7 mouse cellular contexts compared by ENCODE assay signal in genomic region chr1:34076701-34077421, GRCm38 (mm10).
A peak's percentile ranks its signal among the peaks of the same experiment; 100 is the strongest.
DNase-seq lines count a peak whose midpoint lies in the region; ATAC-seq and TF ChIP-seq lines count a peak whose summit lies in the region.

No protein-coding gene starts in this region.

- H3K4me2 ChIP-seq in neural tube, embryonic 12.5 days (replicated peaks) = peak overlapping the region; percentile 38
- H3K4me2 ChIP-seq in forebrain, embryonic 16.5 days (ENCODE audit: low read length) = no peak overlapping the region
- peak overlapping the region; percentile 54 for H3K4me2 ChIP-seq in liver, postnatal 0 days (ENCODE audit: low read depth, low read length)

- TF ChIP-seq CTCF in liver, postnatal 0 days (IDR thresholded peaks at IDR 0.05; ENCODE audit: low read depth) = no peak

- H3K4me3 ChIP-seq in neural tube, embryonic 12.5 days = no peak overlapping the region
- H3K4me3 ChIP-seq in forebrain, embryonic 16.5 days (replicated peaks; ENCODE audit: low read length) = no peak overlapping the region
- peak overlapping the region; percentile 34 for H3K4me3 ChIP-seq in liver, postnatal 0 days (ENCODE audit: low read depth, low read length)

- no peaks in the 10 kb centered on the region for H3K36me3 ChIP-seq in neural tube, embryonic 12.5 days
- H3K36me3 ChIP-seq in forebrain, embryonic 16.5 days (ENCODE audit: control insufficient read depth, insufficient read depth) = no peaks in the 10 kb centered on the region
- H3K36me3 ChIP-seq in liver, postnatal 0 days (replicated peaks; ENCODE audit: insufficient read depth, low read length) = no peaks in the 10 kb centered on the region

- no peak for DNase-seq in neural tube, embryonic 10.5 days (ENCODE audit: extremely low spot score, low spot score)
- no peak for DNase-seq in liver, postnatal 0 days
- DNase-seq in layer of hippocampus, adult 9-11 months = no peak
- no peak for DNase-seq in frontal cortex, postnatal 14 days (ENCODE audit: low spot score in 2 of 2)
- no peak for DNase-seq in cerebellum, postnatal 25 days

- no peaks in the 10 kb centered on the region for H3K9me3 ChIP-seq in neural tube, embryonic 12.5 days
- no peaks in the 10 kb centered on the region for H3K9me3 ChIP-seq in forebrain, embryonic 16.5 days (ENCODE audit: control insufficient read depth, low read length)
- no peaks in the 10 kb centered on the region for H3K9me3 ChIP-seq in liver, postnatal 0 days (ENCODE audit: low read length)

- H3K27me3 ChIP-seq in neural tube, embryonic 12.5 days (replicated peaks) = no peaks in the 10 kb centered on the region
- H3K27me3 ChIP-seq in forebrain, embryonic 16.5 days (replicated peaks; ENCODE audit: control insufficient read depth, insufficient read depth, low read length) = no peaks in the 10 kb centered on the region
- no peaks in the 10 kb centered on the region for H3K27me3 ChIP-seq in liver, postnatal 0 days (ENCODE audit: insufficient read depth, low read length)

- 0 out of 2 replicates have a peak, but pooled peaks have one; percentile 37 for ATAC-seq in neural tube, embryonic 12.5 days (ENCODE audit: low FRiP score, low read depth)
- 0 out of 2 replicates have a peak, but pooled peaks have one; percentile 40 for ATAC-seq in forebrain, embryonic 16.5 days
- peak; percentile 56; the same call in 1 of the 2 replicates for ATAC-seq in liver, postnatal 0 days

- H3K4me1 ChIP-seq in neural tube, embryonic 12.5 days = peaks cover 26% of the 10 kb centered on the region
- H3K4me1 ChIP-seq in forebrain, embryonic 16.5 days (replicated peaks; ENCODE audit: control insufficient read depth, insufficient read depth, low read length) = peaks cover 7% of the 10 kb centered on the region; the same call in 1 of the 2 replicates
- H3K4me1 ChIP-seq in liver, postnatal 0 days (ENCODE audit: insufficient read depth) = no peaks in the 10 kb centered on the region

- H3K27ac ChIP-seq in neural tube, embryonic 12.5 days = no peak overlapping the region
- H3K27ac ChIP-seq in forebrain, embryonic 16.5 days (ENCODE audit: low read length) = no peak overlapping the region
- H3K27ac ChIP-seq in liver, postnatal 0 days (ENCODE audit: low read depth) = no peak overlapping the region

- H3K9ac ChIP-seq in neural tube, embryonic 12.5 days = no peak overlapping the region
- H3K9ac ChIP-seq in forebrain, embryonic 16.5 days (replicated peaks; ENCODE audit: low read depth, low read length) = no peak overlapping the region
- H3K9ac ChIP-seq in liver, postnatal 0 days (replicated peaks) = no peak overlapping the region

- 11% methylated on average over 12 of the region's 12 CpGs for WGBS in neural tube, embryonic 12.5 days
- WGBS in forebrain, embryonic 16.5 days = 11% methylated on average over 12 of the region's 12 CpGs
- 18% methylated on average over 12 of the region's 12 CpGs for WGBS in liver, postnatal 0 days (ENCODE audit: insufficient replicate concordance)

- TF ChIP-seq EP300 in liver, postnatal 0 days (IDR thresholded peaks at IDR 0.05; ENCODE audit: low read depth) = no peak
